Mouse (Mus musculus): ENCODE data around the gene Rtn1.

The Rtn1 gene

DNA sequence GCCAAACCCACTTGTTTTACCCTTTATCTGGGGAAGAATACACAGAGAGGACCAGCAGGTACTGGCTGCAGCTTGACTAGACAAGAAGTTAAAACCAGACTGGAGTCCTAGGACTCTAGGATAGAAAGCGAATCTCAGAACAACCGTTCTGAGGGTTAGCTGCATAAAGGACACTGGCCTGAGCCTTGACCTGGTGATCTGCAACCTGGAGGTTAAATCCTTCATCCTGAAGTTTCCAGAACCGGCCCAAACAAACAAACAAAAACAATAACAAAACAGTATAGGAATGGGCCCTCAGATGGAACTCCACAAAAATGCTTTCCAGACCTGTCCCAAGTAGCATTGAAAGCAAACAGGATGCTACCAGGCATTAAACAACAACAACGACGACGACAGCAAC lies at the start of gene Rtn1:
Rtn1 (minus strand) TSS at position 101 of the 400 bp plus-strand sequence.
- no peak for DNase-seq (ENCODE audit: low spot score)

DNA sequence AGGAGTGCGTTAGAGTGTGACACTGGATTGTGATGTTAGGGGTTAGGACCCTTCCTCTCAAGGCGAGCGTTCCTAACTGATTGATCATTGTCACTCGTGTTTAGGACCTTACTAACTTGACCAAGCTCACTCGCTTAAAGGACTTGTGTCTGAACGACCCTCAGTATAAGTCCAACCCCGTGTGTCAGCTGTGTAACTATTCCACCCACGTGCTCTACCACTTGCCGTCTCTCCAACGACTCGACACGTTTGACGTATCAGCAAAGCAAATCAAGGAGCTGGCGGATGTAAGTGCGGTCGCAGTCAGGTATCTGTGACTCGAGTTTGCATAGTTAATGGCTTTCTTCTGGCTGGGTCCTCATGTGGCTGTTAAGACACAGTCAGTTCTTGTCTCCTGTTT lies 45.1 kb upstream of the Rtn1 start:
- no peak for DNase-seq (ENCODE audit: low spot score)

DNA sequence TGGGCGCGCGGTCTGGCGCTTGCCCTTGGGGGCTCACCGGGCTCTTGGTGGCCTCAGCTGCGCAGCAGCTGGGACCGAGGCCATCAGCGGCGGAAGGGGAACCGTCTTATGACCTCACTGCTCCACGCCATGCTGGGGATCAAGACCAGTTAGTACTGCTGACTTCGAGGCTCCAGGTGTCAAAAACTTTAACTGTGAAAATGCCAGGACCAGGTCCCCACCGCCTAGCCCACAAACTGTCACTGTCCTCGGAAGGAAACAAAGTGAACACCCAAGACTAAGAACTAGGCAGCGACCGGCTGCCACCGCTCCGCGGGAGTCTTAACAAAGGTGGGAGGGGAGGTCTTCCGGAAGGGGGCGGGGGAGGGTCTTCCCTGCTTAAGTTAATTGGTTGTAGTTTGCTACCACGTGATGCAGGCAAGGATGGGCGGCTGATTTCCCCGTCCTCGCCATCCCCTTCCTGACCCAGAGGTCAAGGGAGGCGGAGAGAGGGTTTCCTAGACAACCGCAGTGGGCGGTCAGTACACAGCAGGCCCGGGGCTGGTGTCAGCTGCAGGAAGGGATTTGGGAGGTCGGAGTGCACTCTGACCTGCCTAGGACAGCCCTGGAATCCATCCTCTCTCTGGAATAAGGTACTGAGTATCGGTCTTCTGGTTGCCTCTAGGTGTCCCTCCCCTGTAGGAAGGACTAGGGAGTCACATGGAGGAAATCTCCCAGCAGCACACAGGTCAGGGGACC lies 33.2 kb upstream of the Rtn1 start, which contains the start of gene Lrrc9:
Lrrc9 (plus strand) TSS at position 28 of the 738 bp plus-strand sequence.
- peak; percentile 87 for DNase-seq (ENCODE audit: low spot score)

DNA sequence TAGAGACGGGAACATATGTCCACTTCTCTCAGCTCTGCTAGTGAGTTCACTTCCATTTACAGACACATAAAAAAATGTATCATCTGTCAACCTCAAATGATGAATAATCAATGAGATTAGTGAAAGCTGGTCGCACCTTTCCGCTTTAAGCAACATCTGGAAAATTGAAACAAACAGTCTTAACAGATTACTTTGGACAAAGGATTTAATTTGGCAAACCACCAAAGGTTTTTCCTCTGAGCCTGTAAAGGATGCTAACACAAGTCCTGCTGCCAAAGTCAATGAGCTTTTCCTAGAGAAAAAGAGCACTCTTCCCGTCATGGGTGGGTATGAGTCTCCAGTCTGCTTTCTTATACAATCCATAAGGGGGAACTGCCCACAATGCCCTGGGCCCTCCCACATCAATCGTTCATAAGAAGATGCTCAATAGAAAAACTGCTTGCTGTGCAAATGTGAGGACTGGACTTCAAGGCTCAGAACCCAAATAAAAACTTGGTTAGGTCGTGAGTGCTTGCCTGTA lies 30.2 kb upstream of the Rtn1 start:
- DNase-seq (ENCODE audit: low spot score): no peak

DNA sequence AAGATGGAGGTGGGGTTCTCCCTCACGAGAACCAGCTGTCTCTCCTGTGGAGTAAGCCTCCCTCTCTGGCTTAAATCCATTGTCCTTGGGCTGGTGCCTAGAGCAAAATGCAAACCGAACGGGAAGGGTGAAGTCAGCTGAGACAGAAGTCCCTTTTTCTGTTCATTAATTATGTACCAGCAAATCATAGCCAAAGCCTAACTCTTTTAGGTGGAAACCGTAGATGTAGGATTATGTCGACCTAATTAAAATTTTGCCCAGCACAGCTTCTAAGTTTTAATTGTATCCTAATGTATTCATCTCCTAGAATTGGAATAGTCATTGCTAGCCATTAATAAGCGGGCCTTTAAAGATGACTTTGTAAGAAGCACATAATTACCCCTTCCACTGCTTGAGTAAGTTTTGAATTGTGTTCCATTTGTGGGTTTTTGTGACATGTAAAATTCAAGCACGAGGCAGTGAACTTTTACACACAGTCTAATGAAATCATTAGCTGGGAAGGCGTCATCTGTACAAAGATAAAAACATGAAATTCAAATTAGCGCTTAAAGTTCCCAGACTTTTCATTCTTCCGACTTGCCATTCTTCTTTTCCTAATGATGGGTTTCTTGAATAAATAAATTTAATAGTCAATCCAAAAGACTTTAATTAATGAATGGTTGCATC lies 29.0 kb upstream of the Rtn1 start:
- DNase-seq (ENCODE audit: low spot score): no peak

DNA sequence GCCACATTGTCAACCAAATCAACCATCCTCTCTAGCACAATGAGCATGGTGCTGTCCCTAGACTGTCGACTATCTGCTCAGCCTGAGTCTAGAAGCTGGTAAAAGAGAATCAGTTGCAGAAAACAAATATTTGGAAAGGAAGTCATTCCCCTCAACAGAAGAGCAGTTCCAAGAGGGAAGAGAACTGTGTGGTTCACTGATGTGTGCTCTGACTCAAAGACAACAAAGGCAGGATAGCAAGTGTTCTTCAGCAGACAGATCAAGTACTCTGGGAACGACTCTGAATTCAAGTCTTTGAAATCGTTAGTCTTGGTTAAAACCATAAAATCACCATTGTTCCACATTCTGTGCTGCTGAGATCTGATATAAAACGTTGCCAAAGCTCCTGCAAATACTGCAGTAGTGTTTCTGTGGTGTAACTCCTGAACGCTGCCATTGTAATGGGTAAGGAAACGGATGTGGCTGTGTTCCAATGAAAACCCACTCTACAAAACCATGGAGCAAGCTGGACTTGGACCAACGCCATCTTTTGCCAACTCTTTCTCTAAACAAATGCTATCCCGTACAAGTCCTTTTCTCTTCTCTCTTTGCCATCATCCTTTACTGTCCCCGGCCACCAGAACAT lies 24.5 kb upstream of the Rtn1 start:
- DNase-seq (ENCODE audit: low spot score): no peak

DNA sequence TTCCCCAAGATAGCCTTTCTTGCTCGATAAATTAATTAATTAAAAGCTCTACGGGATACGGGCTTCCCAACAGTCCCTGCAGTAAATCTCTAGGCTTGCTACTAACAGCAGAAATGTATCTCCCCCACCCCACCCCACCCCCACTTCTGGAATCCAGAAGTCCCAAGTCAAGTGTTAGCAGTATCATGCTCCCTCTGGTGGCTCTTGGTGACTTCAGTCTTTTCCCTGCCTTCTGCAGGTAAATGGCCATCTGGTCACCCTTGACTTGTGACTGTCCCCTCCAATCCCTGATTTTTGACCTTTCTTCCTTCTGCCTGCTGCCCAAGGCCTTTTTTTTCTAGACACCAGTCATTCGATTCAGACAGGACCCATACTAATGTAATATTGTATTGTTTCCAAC lies 23.4 kb upstream of the Rtn1 start:
- DNase-seq (ENCODE audit: low spot score): no peak

DNA sequence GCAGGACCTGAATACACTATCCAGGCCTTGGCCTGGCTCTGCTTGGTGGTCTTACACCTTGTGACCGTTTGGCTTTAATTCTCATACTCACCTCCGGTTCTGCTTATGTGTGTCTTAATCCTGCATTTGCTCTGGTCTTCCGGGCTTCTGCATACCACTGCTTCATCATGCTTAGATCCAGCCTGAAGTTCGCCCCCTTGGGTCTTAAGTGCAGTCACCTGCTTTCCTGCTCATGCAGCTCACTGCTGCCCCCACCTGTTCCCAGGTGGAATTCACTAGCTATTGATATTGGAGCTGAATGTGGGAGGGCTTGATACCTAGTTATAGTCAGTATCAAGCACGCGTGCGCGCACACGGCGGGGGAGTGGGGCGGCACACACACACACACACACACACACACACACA lies 18.9 kb upstream of the Rtn1 start:
- peak; percentile 45 for DNase-seq (ENCODE audit: low spot score)

DNA sequence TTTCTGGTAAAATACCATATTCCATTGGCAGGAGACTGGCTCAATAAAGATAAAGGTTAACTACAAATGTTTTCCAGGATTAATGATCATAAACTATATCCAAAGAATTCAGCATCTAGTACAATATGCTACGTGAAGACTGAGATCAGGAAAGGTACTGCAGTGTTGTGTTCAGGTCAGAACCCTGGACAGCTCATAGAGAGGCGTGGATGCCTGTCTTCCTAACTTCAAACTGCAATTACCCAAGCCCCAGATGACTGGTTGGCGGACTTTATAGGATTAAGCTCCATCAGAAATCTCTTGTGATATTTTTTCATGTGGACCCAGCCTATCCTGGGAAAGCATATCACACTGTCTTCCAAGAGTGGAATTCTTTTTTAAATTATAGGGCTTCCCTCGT lies 13.8 kb upstream of the Rtn1 start:
- DNase-seq (ENCODE audit: low spot score): no peak

DNA sequence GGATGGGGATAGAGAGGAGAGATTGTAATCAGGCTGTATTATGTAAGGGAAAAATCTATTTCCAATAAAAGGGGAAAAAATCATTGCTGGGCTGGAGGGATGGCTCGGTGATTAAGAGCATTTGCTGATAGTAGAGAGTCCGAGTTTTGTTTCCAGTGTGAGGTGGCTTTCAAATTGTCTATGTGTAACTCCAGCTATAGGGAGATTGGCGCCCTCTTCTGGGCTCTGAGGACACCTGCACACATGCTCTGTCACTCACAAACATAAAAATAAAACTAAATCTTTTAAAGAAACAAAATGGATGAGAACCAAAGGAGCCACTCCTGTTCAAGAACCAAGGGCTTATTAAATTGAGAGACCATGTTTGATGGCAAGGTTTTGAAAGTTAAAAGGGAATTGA lies 8.9 kb upstream of the Rtn1 start:
- no peak for DNase-seq (ENCODE audit: low spot score)

DNA sequence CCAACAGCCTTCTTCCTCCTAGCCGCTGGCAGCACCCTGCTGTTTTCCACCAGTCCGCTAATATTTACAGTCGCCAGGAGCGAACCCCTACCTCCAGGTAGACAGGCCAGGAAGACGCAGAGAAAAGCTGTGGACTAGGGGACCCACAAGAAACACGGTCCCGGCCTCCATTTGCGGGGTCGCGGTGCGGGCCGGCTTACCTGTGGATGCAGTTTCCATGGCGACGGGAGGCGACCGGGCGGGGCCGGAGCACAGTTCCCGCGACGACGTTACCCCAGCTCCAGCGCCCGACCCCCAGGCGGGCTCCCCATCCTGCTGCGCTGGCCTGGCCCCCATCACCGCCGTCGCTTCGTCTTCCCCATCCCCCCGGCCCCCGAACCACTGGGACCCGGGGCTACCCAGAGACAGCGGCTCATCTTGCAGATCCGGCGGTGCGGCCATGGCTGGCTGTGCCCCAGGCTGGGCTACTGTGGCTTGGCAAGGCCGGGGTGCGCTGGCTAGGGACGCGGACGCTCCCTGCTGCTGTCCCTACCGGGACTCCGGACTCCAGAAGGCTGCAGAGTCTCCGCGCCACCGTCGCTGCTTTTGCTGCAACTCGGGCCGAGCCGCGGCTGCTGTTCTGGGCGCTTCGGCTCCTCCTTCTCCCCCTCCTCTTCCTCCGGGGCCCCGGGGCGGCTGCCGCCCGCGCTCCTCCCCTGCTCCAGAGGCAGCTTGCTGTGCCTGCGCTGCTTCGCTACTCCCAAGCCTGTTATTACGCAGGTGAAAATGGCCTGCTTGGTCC lies 553 bp downstream of the Rtn1 start:
- DNase-seq (ENCODE audit: low spot score): peak; percentile 50

DNA sequence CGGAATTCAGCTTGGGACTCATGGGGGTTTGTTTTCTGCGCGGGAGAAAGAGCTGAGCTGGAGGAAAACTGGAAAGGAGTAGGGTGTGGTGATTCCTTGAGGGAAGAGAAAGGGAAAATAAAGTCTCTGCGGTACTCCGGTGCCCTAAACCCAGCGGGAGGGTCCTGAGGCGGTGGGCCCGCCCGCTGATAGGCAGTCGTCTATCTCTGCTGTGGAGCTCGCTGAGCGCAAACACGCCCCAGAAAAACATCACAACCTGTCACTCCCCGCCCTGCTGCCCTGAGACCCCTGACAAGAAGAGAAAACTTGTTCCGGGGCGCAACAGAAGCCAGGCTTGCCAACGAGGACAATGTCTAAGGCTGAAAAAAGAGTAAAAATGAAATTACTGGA lies 1.1 kb downstream of the Rtn1 start:
- DNase-seq (ENCODE audit: low spot score): no peak

DNA sequence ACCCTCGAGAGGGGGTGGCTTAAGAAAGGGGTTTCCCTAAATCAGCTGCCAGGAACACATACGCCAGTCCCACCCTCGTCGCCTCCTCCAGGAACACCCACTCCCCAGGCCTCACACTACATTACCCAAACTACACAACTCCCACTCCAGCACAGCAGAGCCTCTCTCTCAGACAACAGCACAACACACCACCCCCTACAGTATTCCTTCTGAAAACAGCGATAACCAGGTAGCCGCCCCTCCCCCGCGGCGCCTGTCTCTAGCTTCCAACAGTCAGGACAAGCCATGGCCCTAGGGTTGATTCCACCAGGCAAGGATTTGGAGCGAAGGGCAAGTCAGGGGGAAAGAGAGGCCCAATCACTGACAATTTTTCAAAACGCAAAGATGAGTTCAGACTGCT lies 1.7 kb downstream of the Rtn1 start:
- no peak for DNase-seq (ENCODE audit: low spot score)

DNA sequence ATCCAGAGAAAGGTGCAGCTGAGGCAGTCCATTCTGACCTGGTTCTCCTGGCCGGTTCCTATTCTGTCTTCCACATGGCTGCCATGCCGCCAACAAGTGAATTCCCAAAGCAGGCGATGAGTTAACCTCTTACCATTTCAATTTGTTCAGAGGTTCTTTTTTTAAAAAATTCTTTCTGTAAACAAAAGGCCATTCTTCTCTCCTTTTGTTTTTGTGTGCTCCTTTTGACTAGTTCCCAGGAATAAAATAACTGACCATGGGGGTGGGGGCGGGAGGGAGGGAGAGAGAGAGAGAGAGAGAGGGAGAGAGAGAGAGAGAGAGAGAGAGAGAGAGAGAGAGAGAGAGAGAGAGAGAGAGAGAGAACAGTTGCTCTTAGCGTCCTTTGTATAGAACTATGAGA lies 3.8 kb downstream of the Rtn1 start:
- no peak for DNase-seq (ENCODE audit: low spot score)

DNA sequence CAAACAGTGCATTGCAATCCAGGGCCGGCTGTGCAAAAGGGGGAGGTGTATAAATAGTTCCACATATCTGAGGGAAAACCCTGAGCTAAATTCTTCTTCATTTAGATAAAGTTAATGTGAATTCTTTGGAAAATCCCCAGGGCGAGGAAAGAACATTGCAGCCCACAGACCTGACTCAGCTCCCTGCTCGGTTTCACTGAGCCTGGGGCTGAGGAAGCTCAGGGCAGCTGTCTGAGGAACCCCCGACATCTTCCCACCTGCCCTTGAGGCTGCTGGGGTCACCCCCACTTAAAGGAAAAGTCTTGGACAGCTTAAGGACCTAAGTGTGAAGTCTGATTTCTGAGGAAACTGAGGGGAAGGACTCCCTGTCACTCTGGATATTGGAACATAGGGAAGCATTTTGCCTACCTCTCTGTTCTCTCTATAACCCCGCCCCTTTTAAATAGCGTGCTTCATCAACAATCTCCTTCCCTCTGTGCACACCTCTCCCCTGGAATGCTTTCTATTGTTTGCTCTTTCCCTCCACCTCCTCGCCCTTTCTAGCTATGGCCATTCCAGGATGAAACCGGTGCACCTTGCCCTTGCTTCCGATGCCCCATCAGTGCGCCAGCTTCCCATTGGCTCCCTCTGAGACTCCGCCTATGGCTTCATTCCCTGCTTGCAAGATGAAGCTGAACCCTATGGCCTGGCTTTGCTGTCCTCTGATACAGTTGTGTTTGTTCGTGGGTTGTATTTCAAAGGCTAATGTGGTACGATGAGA lies 15.6 kb downstream of the Rtn1 start:
- DNase-seq (ENCODE audit: low spot score): no peak

DNA sequence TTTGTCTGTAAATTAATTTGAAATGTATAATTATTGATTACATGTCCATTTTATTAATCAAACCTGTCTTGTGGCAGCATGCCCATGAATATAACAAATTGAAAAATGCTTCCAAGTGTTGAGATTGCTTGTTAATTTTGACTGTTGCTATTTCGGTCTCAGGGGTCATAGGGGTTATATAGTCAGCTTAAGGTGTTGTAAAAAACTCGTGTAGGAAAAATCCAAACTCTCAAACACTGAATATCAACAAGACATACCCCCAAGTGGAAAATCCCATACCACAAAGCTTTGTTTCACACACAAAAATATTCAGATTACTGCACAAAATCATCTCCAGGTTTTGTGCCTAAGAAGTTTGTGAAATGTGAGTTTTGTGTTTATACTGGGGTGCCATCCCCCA lies 18.5 kb downstream of the Rtn1 start:
- no peak for DNase-seq (ENCODE audit: low spot score)

DNA sequence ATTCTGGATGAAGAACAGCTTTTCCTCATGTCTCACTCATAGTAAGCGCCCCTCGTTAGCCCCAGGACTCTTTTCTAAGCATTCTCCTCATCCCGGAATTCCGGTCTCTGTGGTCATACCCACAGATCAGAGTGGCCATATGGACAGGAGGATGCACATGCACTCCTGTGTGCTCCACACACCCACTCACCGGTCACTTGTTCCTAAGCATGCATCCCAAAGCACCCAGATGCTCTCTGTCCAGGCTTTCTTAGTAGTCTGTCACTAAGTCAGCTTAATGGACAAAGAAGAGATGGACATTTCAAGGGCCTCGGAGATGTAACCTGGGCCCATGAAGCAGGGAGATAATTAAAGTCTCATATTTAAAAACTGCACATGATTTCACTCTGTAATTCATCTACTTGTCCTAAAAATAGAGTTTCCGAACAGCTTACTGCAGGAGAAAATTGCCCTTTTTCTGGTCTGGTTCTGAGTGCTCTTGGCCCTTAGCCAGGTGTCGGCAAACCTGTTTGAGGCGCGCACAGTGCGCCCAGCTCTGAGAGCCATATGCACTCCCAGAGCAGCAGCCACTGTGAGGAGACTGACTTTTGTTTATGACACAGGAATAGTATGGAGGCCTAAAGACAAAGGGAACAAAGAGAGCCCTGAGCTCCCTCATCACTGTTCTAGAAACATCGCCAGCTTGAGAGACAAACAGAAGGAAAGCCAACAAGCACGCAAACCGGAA lies 19.3 kb downstream of the Rtn1 start:
- no peak for DNase-seq (ENCODE audit: low spot score)

DNA sequence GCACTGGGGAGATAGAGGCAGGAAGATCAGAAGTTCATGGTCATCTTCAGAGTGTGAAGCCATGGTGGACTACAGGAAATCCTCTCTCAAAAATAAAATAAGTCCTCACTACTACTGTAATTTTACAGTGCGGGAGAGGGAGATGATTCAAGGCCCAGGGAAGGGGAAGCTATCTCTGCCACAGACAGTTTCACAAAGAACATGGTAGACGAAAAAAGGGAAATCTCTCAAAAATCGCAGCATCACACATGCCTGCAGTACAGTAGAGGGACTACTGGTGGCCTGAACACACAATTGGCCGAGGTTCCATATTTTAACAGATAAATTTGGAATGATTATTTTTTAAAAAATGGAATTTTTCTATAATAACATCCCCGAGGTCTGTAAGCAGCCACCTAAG lies 20.0 kb downstream of the Rtn1 start:
- no peak for DNase-seq (ENCODE audit: low spot score)

DNA sequence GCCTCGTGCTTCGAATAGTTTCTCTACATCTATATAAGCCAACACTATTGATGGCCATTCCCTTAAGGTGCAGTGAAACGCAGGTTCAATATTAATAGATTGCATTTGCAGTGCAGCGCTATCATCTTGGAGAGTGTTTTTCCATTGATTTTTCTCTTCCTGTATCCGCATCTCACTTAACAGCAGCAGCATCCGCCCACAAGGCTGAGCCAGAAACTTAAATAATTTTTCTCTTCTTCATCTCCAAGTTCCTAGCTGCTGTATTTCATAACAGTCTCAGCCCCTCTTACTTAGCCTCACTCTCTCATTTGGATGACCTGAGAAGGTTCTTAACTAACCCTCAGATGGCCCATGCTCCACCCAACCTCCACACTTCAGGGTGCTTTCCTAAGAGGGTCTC lies 20.7 kb downstream of the Rtn1 start:
- DNase-seq (ENCODE audit: low spot score): no peak

DNA sequence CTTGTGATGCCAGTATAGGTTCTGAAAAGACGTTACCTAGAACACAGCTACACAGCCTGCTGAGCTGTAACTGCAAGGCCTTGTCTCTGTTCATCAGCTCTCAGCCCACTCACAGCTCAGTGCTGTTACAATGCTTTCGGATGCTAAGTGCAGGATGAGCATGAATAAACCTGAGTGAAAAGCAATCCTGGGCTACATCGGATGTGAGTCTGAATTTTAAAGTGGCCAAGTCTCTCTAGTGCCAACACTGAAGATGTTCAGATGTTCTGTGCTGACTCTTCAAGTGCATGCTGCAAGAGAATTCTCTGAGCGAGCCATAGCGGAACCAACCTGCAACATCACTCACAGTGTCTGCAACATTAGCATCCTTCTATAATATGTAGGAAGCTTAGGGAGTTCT lies 32.5 kb downstream of the Rtn1 start:
- DNase-seq (ENCODE audit: low spot score): no peak

DNA sequence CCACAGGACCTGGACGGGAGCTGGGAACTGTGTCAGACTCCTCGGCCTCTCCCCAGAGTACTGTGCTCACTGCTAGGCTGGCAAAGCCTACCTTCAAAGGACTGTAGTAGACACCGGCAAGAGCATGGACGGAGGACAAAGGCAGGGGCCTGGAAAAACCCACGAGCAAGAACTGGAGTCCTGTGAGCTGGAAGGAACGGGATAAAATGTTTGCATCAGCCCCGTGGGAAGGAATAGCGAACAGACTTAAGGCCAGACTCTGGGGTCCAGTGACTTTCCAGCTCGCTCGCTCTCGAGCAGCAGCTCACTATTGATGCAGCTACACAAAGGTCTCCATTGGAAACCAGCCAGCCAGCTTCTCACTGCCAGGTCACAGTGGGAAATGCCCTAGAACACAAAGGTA lies 34.0 kb downstream of the Rtn1 start:
- DNase-seq (ENCODE audit: low spot score): no peak
